Mouse (Mus musculus) hindbrain, embryonic 10.5 days (tissue): ENCODE data around the gene Ncoa5. TPM values are rescaled to one million over a fixed set of nuclear protein-coding genes. Genes with fewer than 3 reads are reported as not detected.
A peak's percentile ranks its signal among the peaks of the same experiment; 100 is the strongest.

ENCODE experiments used
- DNase-seq: peaks from one replicate; pipeline ENCODE4 v3.0.0-alpha.2; 2017; ENCODE audit warnings: low spot score
- H3K27ac ChIP-seq: fragments of 300-500 bp; sonication (generic); 2 replicates; pipeline ENCODE4 v1.5.1; 2016; ENCODE audit warnings: mild to moderate bottlenecking, moderate library complexity
- H3K27me3 ChIP-seq: fragments of 300-500 bp; sonication (generic); 2 replicates; pipeline ENCODE4 v1.6.1; 2016; ENCODE audit warnings: mild to moderate bottlenecking; ENCODE audit not compliant: poor library complexity, insufficient read depth, severe bottlenecking
- H3K36me3 ChIP-seq: fragments of 300-500 bp; sonication (generic); 2 replicates; pipeline ENCODE4 v1.6.1; 2016; ENCODE audit warnings: mild to moderate bottlenecking, moderate library complexity
- H3K4me1 ChIP-seq: fragments of 300-500 bp; sonication (generic); replicated peaks from 2 replicates; pipeline ENCODE4 v1.6.1; 2016; ENCODE audit warnings: mild to moderate bottlenecking
- H3K4me3 ChIP-seq: fragments of 300-500 bp; sonication (generic); 2 replicates; pipeline ENCODE4 v1.5.1; 2016; ENCODE audit warnings: mild to moderate bottlenecking, moderate library complexity
- H3K9me3 ChIP-seq: fragments of 300-500 bp; sonication (generic); 2 replicates; pipeline ENCODE4 v1.6.1; 2016; ENCODE audit warnings: mild to moderate bottlenecking, moderate library complexity
- WGBS: fragments of 180-500 bp; shearing (Covaris S2); methylation state at CpG from one replicate; pipeline ENCODE4 v1.1.7; 2016; 5-methylcytosine and 5-hydroxymethylcytosine counted together
- polyA plus RNA-seq: library from polyadenylated mRNA; unstranded; fragments of >200 nt; fragmentation: Nextera tagmentation; extraction: Ambion mirVana; gene quantifications from 2 replicates; pipeline ENCODE4 v1.2.1, GENCODE M21; 2016

The Ncoa5 gene
- polyA plus RNA-seq, 1 experiment from 2014 or later: 102 TPM

- WGBS: 89% methylated on average over 6 of the region's 6 CpGs
- H3K4me1 ChIP-seq: peaks cover 29% of the 10 kb centered on the region
- H3K9me3 ChIP-seq: no peaks in the 10 kb centered on the region
- no peak overlapping the region for H3K4me3 ChIP-seq
- peaks cover 41% of the 10 kb centered on the region for H3K27me3 ChIP-seq
- no peak for DNase-seq
- H3K36me3 ChIP-seq: no peaks in the 10 kb centered on the region
- no peak overlapping the region for H3K27ac ChIP-seq
These were observed 59.1 kb downstream of the Ncoa5 start for GRCm38 (mm10) chr2:164975611-164976010.

GRCm38 (mm10) chr2:164972646-164973045 is 62.0 kb downstream of the Ncoa5 start:
- Histone ChIP-seq H3K4me1 (peaks cover 55% of the 10 kb centered on the region), H3K27ac (no peak overlapping the region), H3K27me3 (peaks cover 70% of the 10 kb centered on the region), H3K4me3 (no peak overlapping the region), H3K9me3 (no peaks in the 10 kb centered on the region), H3K36me3 (no peaks in the 10 kb centered on the region)
- WGBS: 77% methylated on average over 5 of the region's 5 CpGs
- DNase-seq: no peak

GRCm38 (mm10) chr2:164970631-164971196 is 64.0 kb downstream of the Ncoa5 start:
- Histone ChIP-seq H3K9me3 (no peaks in the 10 kb centered on the region), H3K36me3 (no peaks in the 10 kb centered on the region), H3K27me3 (peaks cover 90% of the 10 kb centered on the region), H3K4me1 (peaks cover 62% of the 10 kb centered on the region), H3K27ac (peak overlapping the region; percentile 76), H3K4me3 (peak overlapping the region; percentile 55)
- DNase-seq: peak; percentile 62
- under 1% methylated on average over 42 of the region's 42 CpGs for WGBS

DNA sequence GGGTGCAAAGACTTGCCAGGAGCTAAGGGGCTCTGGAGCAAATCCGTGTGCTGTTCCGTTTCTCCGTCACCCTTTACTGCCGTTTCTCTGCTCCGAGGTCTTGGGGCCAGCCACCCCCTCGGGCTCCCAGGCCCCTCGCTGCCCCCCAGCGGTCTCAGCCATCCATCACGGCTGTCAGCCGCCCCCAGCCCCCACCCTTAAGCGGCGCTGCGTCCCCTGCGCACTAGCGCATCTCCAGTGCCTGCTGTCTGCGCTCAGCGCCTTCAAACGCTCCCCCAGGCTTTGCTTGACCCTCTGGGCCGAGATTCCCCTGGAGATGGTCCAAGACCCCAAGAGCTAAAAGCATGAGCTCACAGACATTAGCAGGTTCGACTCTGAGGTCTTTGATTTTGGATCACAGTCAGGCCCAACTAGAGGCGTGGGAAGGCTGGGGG is 65.3 kb downstream of the Ncoa5 start:
- 2% methylated on average over 21 of the region's 21 CpGs for WGBS
- Histone ChIP-seq H3K4me1 (peaks cover 72% of the 10 kb centered on the region), H3K4me3 (peak overlapping the region; percentile 55), H3K27me3 (peaks cover 92% of the 10 kb centered on the region), H3K9me3 (no peaks in the 10 kb centered on the region), H3K27ac (peak overlapping the region; percentile 79), H3K36me3 (no peaks in the 10 kb centered on the region)
- DNase-seq: peak; percentile 34

DNA sequence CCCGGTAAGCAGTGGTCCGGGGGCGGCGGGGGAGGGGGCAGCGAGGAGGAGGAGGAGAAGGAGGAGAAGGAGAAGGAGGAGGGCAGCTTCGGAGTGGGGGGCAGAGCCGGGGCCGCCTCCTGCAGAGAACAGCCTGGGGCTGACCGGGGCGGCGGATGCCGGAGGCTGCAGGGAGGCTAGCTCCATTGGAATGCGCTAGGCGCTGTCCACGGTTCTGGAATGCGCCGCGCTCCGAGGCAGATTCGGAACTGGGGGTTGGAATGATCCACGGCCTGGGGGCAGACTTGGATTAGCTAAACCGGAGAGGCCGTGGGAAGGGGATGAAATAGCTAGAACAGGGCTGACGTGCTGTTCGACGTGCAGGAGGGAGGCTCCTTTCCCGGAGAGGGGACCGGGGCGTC is 66.2 kb downstream of the Ncoa5 start:
- H3K27ac ChIP-seq: peak overlapping the region; percentile 79
- WGBS: under 1% methylated on average over 29 of the region's 29 CpGs

DNA sequence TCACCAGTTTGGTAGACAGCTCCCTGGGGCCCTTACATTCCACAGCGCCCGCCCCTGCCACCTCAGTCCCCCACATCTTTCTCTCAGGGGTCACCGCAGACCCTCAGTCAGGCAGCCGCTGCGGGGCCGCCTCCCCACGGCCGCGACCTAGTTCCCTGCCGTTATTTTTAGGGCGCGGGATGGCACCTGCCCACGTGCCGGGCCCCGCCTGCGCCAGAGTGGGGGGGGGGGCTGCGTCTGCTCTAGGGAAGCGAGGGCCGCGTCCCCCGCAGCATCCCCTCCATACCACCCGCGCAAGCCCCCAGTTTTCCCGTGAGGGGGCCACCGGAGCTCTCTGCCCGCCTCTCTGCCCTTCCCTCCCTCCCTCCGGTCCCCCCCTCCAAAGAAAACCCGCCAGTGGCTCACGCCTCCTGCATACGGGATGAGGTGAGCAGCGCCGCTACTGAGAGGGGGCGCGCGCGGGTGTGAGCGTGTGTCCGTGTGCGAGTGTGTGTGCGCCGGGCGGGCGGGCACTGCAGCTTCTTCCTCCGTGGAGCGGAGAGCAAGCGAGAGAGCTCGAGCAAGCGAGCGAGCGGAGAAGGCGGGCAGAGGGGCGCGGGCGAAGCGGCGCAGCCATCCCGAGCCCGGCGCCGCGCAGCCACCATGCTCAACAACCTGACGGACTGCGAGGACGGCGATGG is 66.8 kb downstream of the Ncoa5 start:
- peak overlapping the region; percentile 79 for H3K27ac ChIP-seq
- WGBS: under 1% methylated on average over 65 of the region's 65 CpGs
- DNase-seq: no peak

More for the DNA sequence above, 66.2 kb downstream of the Ncoa5 start:
- peaks cover 92% of the 10 kb centered on the region for H3K27me3 ChIP-seq
- no peaks in the 10 kb centered on the region for H3K36me3 ChIP-seq
- DNase-seq: peak; percentile 82
- H3K4me3 ChIP-seq: peak overlapping the region; percentile 55
- H3K4me1 ChIP-seq: peaks cover 77% of the 10 kb centered on the region
- no peaks in the 10 kb centered on the region for H3K9me3 ChIP-seq

GRCm38 (mm10) chr2:164967193-164967592 is 67.5 kb downstream of the Ncoa5 start:
- Histone ChIP-seq H3K27me3 (peaks cover 92% of the 10 kb centered on the region), H3K36me3 (no peaks in the 10 kb centered on the region), H3K4me3 (no peak overlapping the region), H3K4me1 (peaks cover 72% of the 10 kb centered on the region), H3K27ac (no peak overlapping the region), H3K9me3 (no peaks in the 10 kb centered on the region)
- no peak for DNase-seq
- WGBS: 10% methylated on average over 6 of the region's 6 CpGs

More for the DNA sequence above, 66.8 kb downstream of the Ncoa5 start:
- Histone ChIP-seq H3K4me3 (peak overlapping the region; percentile 55), H3K9me3 (no peaks in the 10 kb centered on the region), H3K27me3 (peaks cover 92% of the 10 kb centered on the region), H3K4me1 (peaks cover 72% of the 10 kb centered on the region), H3K36me3 (no peaks in the 10 kb centered on the region)

- no peak overlapping the region for H3K4me3 ChIP-seq
- peaks cover 70% of the 10 kb centered on the region for H3K4me1 ChIP-seq
- no peak overlapping the region for H3K27ac ChIP-seq
- no peaks in the 10 kb centered on the region for H3K9me3 ChIP-seq
- no peaks in the 10 kb centered on the region for H3K36me3 ChIP-seq
- WGBS: 20% methylated on average over 8 of the region's 8 CpGs
- H3K27me3 ChIP-seq: peaks cover 84% of the 10 kb centered on the region
- DNase-seq: peak; percentile 61
These were observed 68.3 kb downstream of the Ncoa5 start for GRCm38 (mm10) chr2:164966381-164966780.

GRCm38 (mm10) chr2:164964981-164965380 is 69.7 kb downstream of the Ncoa5 start:
- H3K9me3 ChIP-seq: no peaks in the 10 kb centered on the region
- no peaks in the 10 kb centered on the region for H3K36me3 ChIP-seq
- WGBS: 87% methylated on average over 1 of the region's 1 CpGs
- no peak overlapping the region for H3K27ac ChIP-seq
- DNase-seq: no peak
- peaks cover 75% of the 10 kb centered on the region for H3K27me3 ChIP-seq
- no peak overlapping the region for H3K4me3 ChIP-seq
- H3K4me1 ChIP-seq: peaks cover 69% of the 10 kb centered on the region

DNA sequence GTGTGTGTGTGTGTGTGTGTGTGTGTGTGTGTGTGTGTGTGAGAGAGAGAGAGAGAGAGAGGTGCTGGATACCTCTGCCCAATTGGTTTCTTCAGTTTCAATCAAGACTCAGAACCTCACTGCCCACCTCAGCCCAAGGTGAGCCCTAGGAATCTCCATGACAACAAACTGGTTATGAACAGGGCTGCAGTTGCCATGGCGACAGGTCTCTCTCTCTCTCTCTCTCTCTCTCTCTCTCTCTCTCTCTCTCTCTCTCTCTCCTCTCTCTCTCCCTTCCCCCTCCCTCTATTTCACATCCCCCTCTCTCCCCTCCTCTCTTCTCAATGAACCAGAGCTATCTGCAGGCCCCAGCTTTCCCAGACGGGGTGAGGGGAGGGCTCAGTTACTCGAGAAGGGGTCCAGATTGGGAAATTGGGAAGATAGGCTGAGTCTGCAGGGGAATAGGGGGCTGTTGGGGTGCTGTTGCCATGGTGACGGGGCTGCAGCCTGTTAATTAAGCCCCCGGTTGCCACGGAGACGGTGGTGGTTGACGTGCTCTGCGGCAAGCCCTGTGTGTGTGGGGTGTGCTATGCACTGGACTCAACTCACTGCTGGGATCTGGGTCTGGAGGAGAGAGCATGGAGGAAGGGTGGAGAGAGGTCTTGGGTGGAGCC is 70.3 kb downstream of the Ncoa5 start:
- no peak for DNase-seq
- Histone ChIP-seq H3K4me1 (peaks cover 63% of the 10 kb centered on the region), H3K9me3 (no peaks in the 10 kb centered on the region), H3K36me3 (no peaks in the 10 kb centered on the region), H3K27me3 (peaks cover 69% of the 10 kb centered on the region), H3K4me3 (peak overlapping the region; percentile 6; the same call in 1 of the 2 replicates), H3K27ac (peak overlapping the region; percentile 59; the same call in 1 of the 2 replicates)
- WGBS: 31% methylated on average over 9 of the region's 9 CpGs

DNA sequence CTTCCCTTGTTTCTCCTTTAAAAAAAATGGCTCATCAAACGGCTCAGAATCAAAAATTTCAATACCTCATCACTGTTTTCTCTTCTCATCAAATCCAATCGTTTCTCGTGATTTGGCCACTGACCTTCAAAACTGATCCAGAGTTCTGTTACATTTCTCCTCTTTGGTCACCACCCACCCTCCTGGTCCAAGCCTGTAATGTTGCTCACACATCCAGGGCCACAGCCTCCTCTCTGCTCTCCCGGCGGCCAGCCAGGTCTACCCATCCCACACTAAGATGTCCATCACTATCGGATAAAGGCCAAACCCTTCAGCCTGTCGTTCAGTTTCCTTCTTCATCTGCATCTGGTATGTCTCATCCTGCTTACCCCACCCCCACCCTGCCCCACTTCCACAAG is 72.5 kb downstream of the Ncoa5 start:
- Histone ChIP-seq H3K9me3 (no peaks in the 10 kb centered on the region), H3K27me3 (peaks cover 51% of the 10 kb centered on the region), H3K4me3 (no peak overlapping the region), H3K36me3 (no peaks in the 10 kb centered on the region), H3K27ac (no peak overlapping the region), H3K4me1 (peaks cover 45% of the 10 kb centered on the region)
- no peak for DNase-seq
- 56% methylated on average over 7 of the region's 7 CpGs for WGBS

DNA sequence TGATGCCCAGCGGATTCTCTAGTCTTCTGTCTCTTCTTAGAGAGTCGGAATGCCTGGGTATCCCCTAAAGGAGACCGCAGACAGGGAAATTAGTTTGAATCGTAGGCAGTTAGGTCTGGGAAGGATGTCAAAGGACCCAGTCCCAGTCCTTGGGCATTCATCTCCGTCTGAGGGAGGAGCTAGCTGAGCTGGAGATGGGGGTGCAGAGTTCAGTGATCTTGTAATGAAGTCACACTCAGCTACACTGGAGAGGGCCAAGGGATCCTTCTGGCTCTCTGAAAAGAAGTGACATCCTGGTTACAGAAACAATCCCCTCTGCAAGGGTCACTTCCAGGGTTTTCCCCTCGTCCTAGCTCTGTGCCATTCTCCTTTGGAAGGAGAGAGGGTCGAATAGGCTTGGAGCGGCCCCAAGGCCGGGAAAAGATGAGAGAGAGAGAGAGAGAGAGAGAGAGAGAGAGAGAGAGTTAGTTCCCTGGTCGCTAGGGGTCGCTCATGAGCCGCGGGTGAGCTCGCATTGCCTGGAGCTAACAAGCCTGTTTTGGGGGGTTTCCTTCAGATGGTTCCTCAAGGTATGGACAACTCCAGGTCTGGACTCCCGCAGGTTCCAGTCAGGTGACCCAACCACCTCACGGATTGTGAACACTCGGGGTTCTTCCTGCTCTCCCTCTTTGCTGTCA is 73.0 kb downstream of the Ncoa5 start:
- DNase-seq: peak; percentile 74
- Histone ChIP-seq H3K9me3 (no peaks in the 10 kb centered on the region), H3K27ac (peak overlapping the region; percentile 88; the same call in 1 of the 2 replicates), H3K27me3 (peaks cover 51% of the 10 kb centered on the region), H3K4me1 (peaks cover 48% of the 10 kb centered on the region), H3K4me3 (peak overlapping the region; percentile 73), H3K36me3 (no peaks in the 10 kb centered on the region)
- 8% methylated on average over 17 of the region's 17 CpGs for WGBS
